Mouse (Mus musculus) left cerebral cortex, adult 2 months (tissue): ENCODE data around the gene Vmn1r215. TPM values are rescaled to one million over a fixed set of nuclear protein-coding genes. Genes with fewer than 3 reads are reported as not detected.
A peak's percentile ranks its signal among the peaks of the same experiment; 100 is the strongest.
"Not testable (repeated sequence)": the region's sequence is repeated elsewhere in the genome, so short reads cannot be mapped to it uniquely, and the experiment has no call there.

Source experiments
- DNase-seq, 2 experiments: peaks; one replicate each; pipeline ENCODE4 v3.0.0; 2021 to 2022; ENCODE audit warnings: low spot score in 2 of 2, mixed read lengths in 1 of 2; ENCODE audit errors: extremely low spot score in 1 of 2
- H3K27ac ChIP-seq: fragments of 200-600 bp; 2 replicates; pipeline ENCODE4 v1.8.1; 2022
- H3K4me3 ChIP-seq: fragments of 200-600 bp; 2 replicates; pipeline ENCODE4 v1.8.1; 2022
- CTCF ChIP-seq: fragments of 200-600 bp; IDR thresholded peaks from 2 replicates; pipeline ENCODE4 v1.8.1; 2022; ENCODE audit warnings: antibody characterized with exemption, mild to moderate bottlenecking, moderate library complexity
- intact Hi-C: fragments of 180-260 bp; cut with DNase I; formaldehyde crosslinking; loops from one replicate; pipeline ENCODE4 v1.15.1; 2025
- long read RNA-seq, 2 experiments: library from polyadenylated mRNA; stranded (forward); transcript quantifications; one replicate each; pipeline ENCODE4 v2.0.0; 2021; ENCODE audit warnings: borderline mapping rate in 2 of 2
- total RNA-seq, 2 experiments: library from RNA; stranded (reverse); gene quantifications; 2 replicates each; pipeline ENCODE4 v1.2.3; 2021

The Vmn1r215 gene
- total RNA-seq: not detected
- long read RNA-seq, experiment 1: 0 reads
- long read RNA-seq, experiment 2: 0 reads

- H3K27ac ChIP-seq: no peak within 1 kb of the TSS
- intact Hi-C loops: no loop called here
- TF ChIP-seq CTCF: no peak
- no peak for DNase-seq
- H3K4me3 ChIP-seq: no peak within 1 kb of the TSS
These were observed at the start of gene Vmn1r215 for GRCm38 (mm10) chr13:23067725-23068124. Gene Vmn1r215 (plus strand): TSS chr13:23068025.

GRCm38 (mm10) chr13:23018158-23018557, 49.7 kb upstream of the Vmn1r215 start:
- H3K4me3 ChIP-seq: no peak overlapping the region
- no peak for TF ChIP-seq CTCF
- no peak overlapping the region for H3K27ac ChIP-seq
- no peak for DNase-seq
- intact Hi-C loops: no loop called here

GRCm38 (mm10) chr13:23024812-23025211, 43.0 kb upstream of the Vmn1r215 start:
- no peak overlapping the region for H3K4me3 ChIP-seq
- TF ChIP-seq CTCF: no peak
- no peak overlapping the region for H3K27ac ChIP-seq
- intact Hi-C loops: no loop called here
- no peak for DNase-seq

GRCm38 (mm10) chr13:23030118-23030517, 37.7 kb upstream of the Vmn1r215 start, which contains the start of gene Vmn1r214:
Gene Vmn1r214 (plus strand): TSS chr13:23030418.
- intact Hi-C loops: no loop called here
- TF ChIP-seq CTCF: no peak
- no peak for DNase-seq
- no peak within 1 kb of the TSS for H3K4me3 ChIP-seq
- no peak within 1 kb of the TSS for H3K27ac ChIP-seq

- Histone ChIP-seq H3K27ac (no peak overlapping the region), H3K4me3 (no peak overlapping the region)
- intact Hi-C loops: loop anchor here (5.0 kb wide), 1 partner anchor 345 kb away; no protein-coding TSS in a partner anchor
- no peak for DNase-seq
- TF ChIP-seq CTCF: peak; percentile 13
These were observed 10.0 kb upstream of the Vmn1r215 start for GRCm38 (mm10) chr13:23057778-23058177.

- DNase-seq: no peak
- H3K4me3 ChIP-seq: no peak overlapping the region
- no peak for TF ChIP-seq CTCF
- no peak overlapping the region for H3K27ac ChIP-seq
- intact Hi-C loops: no loop called here
These were observed 1.5 kb downstream of the Vmn1r215 start for GRCm38 (mm10) chr13:23069312-23069711.

GRCm38 (mm10) chr13:23094386-23094785, 26.6 kb downstream of the Vmn1r215 start:
- DNase-seq: no peak
- intact Hi-C loops: no loop called here
- H3K27ac ChIP-seq: no peak overlapping the region
- H3K4me3 ChIP-seq: no peak overlapping the region
- TF ChIP-seq CTCF: no peak

GRCm38 (mm10) chr13:23118126-23118525, 50.3 kb downstream of the Vmn1r215 start, which contains the start of gene Vmn1r217:
Gene Vmn1r217 (minus strand): TSS chr13:23118226.
- DNase-seq, intact Hi-C loops, H3K27ac ChIP-seq, H3K4me3 ChIP-seq: not testable (repeated sequence)

GRCm38 (mm10) chr13:23120611-23121010, 52.8 kb downstream of the Vmn1r215 start:
- intact Hi-C loops: no loop called here
- no peak for DNase-seq

More at GRCm38 (mm10) chr13:23120611-23121010, 52.8 kb downstream of the Vmn1r215 start:
- TF ChIP-seq CTCF: no peak
- H3K27ac ChIP-seq: no peak overlapping the region
- no peak overlapping the region for H3K4me3 ChIP-seq

Other genes with a start within 250 kb of the Vmn1r215 start
- gene Vmn1r210, start 236.7 kb upstream of the Vmn1r215 start, total RNA-seq: not detected
- gene Vmn1r211, start 210.5 kb upstream of the Vmn1r215 start, total RNA-seq: not detected
- gene Vmn1r212, start 183.8 kb upstream of the Vmn1r215 start, total RNA-seq: not detected
- gene Vmn1r213, start 60.4 kb upstream of the Vmn1r215 start, total RNA-seq: not detected
- not detected for gene Vmn1r214, start 37.6 kb upstream of the Vmn1r215 start, total RNA-seq
- not detected for gene Vmn1r217, start 50.2 kb downstream of the Vmn1r215 start, total RNA-seq
- gene Vmn1r218, start 65.1 kb downstream of the Vmn1r215 start, total RNA-seq: not detected
- not detected for gene Vmn1r219, start 91.3 kb downstream of the Vmn1r215 start, total RNA-seq
- not detected for gene Vmn1r220, start 120.0 kb downstream of the Vmn1r215 start, total RNA-seq
- not detected for gene Vmn1r221, start 146.1 kb downstream of the Vmn1r215 start, total RNA-seq
- not detected for gene Vmn1r222, start 167.9 kb downstream of the Vmn1r215 start, total RNA-seq
- gene Vmn1r223, start 179.1 kb downstream of the Vmn1r215 start, total RNA-seq: not detected